Mouse (Mus musculus): Measurements from ENCODE around the gene Nfyc.

Nfyc gene

DNA sequence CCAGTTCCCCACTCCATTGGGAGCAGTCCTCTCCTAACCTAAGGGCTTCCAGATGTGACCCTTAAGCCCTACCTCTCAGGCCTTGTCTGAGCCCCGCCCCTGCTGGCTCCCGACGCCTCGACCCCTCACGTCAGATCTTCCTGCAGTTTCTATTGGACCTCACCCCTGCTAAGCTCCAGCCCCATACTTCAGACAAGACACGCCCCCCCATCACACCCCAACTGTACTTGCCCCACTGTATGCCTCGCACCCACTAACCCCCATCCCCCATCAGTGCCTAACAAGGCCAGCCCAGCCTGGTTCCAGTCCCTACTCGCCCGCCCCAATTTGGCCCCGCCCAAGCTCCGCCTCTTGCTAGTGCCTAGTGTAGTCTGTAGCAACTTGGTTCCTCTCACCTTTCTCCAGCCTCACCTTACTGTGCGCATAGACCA, 115.2 kb downstream of the Nfyc start:
- DNase-seq (ENCODE audit: low spot score in 2 of 2): no peak

DNA sequence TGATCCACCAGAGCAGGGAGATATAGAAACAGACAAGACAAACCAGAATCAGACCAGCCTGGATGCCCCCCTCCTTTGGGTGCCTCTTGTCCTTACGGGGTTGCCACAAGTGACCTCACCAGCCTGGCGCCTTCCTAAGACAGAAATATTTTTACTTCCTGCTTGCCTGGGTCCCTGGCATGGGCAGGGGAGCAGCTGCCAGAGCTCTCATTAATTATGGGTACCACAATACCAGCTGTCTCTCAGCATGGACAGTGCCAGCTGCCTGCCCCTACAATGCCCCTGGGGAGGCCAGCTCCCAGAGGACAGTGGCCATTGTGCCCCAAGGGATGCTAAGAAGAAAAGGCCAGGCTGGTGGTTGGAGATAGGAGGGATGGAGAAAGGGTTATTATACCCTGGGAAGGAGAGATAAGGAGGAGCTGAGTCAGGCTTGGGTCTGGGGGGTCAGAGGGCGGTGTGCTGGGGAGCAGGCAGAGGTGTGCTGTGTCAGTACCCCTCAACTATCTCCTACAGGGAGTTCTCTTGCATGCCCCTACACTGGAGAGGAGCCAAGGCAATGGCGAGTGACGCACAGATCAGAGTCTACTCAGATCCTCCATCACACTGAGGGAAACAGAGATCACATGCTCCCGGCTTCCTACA, 117.4 kb downstream of the Nfyc start:
- no peak for DNase-seq (ENCODE audit: low spot score in 2 of 2)

DNA sequence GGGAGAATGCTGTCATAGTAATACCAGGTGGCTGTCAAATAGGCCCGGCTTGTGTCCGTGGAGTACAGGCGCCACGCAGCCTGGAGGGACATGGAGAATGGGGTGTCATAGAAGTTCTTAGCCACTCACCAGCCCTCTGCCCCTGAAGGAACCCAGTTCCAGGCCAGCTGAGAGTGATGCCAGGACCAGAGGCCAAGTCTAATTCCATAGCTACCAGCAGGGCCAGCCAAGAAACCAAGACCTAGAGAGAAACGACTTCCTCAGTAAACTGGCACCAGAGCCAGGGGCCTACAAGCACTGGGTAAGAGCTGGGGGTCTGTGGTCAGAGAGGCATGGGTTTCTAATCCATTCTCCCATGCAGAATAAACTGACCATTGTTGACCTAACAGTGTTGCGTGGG, 118.4 kb downstream of the Nfyc start:
- DNase-seq (ENCODE audit: low spot score in 2 of 2): no peak

DNA sequence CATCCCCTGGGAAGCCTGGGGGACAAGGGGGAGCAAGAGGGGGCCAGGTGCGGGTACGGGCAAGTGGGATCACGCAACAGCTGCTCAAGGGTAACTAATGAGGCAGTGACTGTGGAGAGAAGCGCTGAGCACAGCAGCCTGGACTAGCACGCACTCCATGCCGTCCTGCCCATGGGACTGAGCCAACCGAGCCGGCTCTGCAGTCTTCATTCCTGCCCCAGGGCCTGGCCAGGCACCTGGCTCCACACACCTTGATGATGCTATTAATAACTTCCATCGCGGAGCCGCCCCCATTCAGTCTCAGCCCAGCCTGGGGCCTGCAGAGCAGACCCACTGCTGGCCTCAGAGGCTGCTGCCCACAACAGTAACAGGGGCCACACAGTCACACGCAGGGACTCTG, 119.1 kb downstream of the Nfyc start:
- no peak for DNase-seq (ENCODE audit: low spot score in 2 of 2)

Data from right cerebral cortex, adult 2 months (tissue).